8 mouse cellular contexts compared by ENCODE assay signal in genomic region chr1:128614653-128615458, GRCm38 (mm10). TPM values are rescaled to one million over a fixed set of nuclear protein-coding genes. Genes with fewer than 3 reads are reported as not detected.
DNase-seq lines count a peak whose midpoint lies in the region; ATAC-seq and TF ChIP-seq lines count a peak whose summit lies in the region.

No protein-coding gene starts in this region.

- no peak for TF ChIP-seq CTCF in lung, postnatal 0 days (IDR thresholded peaks at IDR 0.05)

- H3K4me1 ChIP-seq in lung, postnatal 0 days (ENCODE audit: insufficient read depth, low read depth, low read length), result peaks cover 3% of the 10 kb centered on the region; the same call in 1 of the 2 replicates

- WGBS in lung, postnatal 0 days, result 29% methylated on average over 7 of the region's 7 CpGs

- no peaks in the 10 kb centered on the region for H3K36me3 ChIP-seq in lung, postnatal 0 days (ENCODE audit: insufficient read depth, low read length)

- ATAC-seq in erythroid progenitor cell, adult 5-6 weeks (replicated peaks; ENCODE audit: low FRiP score, poor library complexity, severe bottlenecking), result peak; percentile 12; the same call in 1 of the 2 replicates
- peak; percentile 83 for ATAC-seq in lung, postnatal 0 days

- no peaks in the 10 kb centered on the region for H3K9me3 ChIP-seq in lung, postnatal 0 days (ENCODE audit: low read length)

- TF ChIP-seq EP300 in lung, postnatal 0 days (IDR thresholded peaks at IDR 0.05), result peak; percentile 82

- H3K27ac ChIP-seq in lung, postnatal 0 days (ENCODE audit: low read length), result peak overlapping the region; percentile 43

- H3K9ac ChIP-seq in lung, postnatal 0 days (replicated peaks; ENCODE audit: low read depth), result no peak overlapping the region

- H3K4me2 ChIP-seq in lung, postnatal 0 days (replicated peaks; ENCODE audit: low read depth, low read length), result no peak overlapping the region

- peak; percentile 56 for DNase-seq in spleen, adult 12 weeks (ENCODE audit: low spot score)
- no peak for DNase-seq in spleen, postnatal 14 days (ENCODE audit: low spot score in 2 of 2)
- DNase-seq in lung, postnatal 0 days (ENCODE audit: low spot score), result peak; percentile 83
- DNase-seq in thymus, postnatal 25 days, result peak; percentile 52
- no peak for DNase-seq in embryo, embryonic 11 days
- DNase-seq in right cerebral cortex, adult 2 months (ENCODE audit: low spot score in 2 of 2), result no peak
- no peak for DNase-seq in layer of hippocampus, adult 11-12 months (ENCODE audit: low spot score)

- no peaks in the 10 kb centered on the region for H3K27me3 ChIP-seq in lung, postnatal 0 days (replicated peaks; ENCODE audit: insufficient read depth, low read length)

- no peak overlapping the region for H3K4me3 ChIP-seq in lung, postnatal 0 days (ENCODE audit: low read depth, low read length)

RNA-seq across cellular contexts. Expression of gene Cxcr4, which starts 22.8 kb away (rescaled TPM):
- total RNA-seq in erythroid progenitor cell, adult 5-6 weeks (2015; ENCODE audit: low replicate concordance), result 390 and 435 TPM in 2 replicates
- 236 and 385 TPM in 2 replicates for total RNA-seq in erythroid progenitor cell, adult 5-6 weeks (2017; ENCODE audit: low replicate concordance)
- polyA plus RNA-seq in lung, postnatal 0 days (2015; fragmentation: Nextera tagmentation; extraction: Ambion mirVana), result 13.3 and 15.1 TPM in 2 replicates

Comparison
In these comparisons a context has a peak if more than half of its experiments do, and no peak if none do; other contexts are left out.
1. DNase-seq: peak in spleen, adult 12 weeks (single experiment), lung, postnatal 0 days (single experiment) and thymus, postnatal 25 days (single experiment); none in spleen, postnatal 14 days (0 of 2), embryo, embryonic 11 days (single experiment), right cerebral cortex, adult 2 months (0 of 2) and layer of hippocampus, adult 11-12 months (single experiment).